Mouse (Mus musculus): ENCODE data around the gene Sgf29.

- TF ChIP-seq E2F4 (IDR thresholded peaks at IDR 0.05; ENCODE audit: insufficient read depth) (no peak), POLR2A (IDR thresholded peaks at IDR 0.05; ENCODE audit: insufficient read length, low read depth) (no peak), MAX (IDR thresholded peaks at IDR 0.05; ENCODE audit: low read depth) (no peak), CEBPB (IDR thresholded peaks at IDR 0.05; ENCODE audit: insufficient read depth, poor library complexity, severe bottlenecking) (no peak), MYOG (IDR thresholded peaks at IDR 0.05; ENCODE audit: control insufficient read depth in 1 of 3, insufficient read depth in 1 of 3, insufficient read length in 2 of 3, low read depth in 2 of 3) (no peak)
Observed at GRCm38 (mm10) chr7:126645708-126646107, 3.4 kb upstream of the Sgf29 start.
